Mouse (Mus musculus): ENCODE measurements around the gene Arhgef2.

DNA sequence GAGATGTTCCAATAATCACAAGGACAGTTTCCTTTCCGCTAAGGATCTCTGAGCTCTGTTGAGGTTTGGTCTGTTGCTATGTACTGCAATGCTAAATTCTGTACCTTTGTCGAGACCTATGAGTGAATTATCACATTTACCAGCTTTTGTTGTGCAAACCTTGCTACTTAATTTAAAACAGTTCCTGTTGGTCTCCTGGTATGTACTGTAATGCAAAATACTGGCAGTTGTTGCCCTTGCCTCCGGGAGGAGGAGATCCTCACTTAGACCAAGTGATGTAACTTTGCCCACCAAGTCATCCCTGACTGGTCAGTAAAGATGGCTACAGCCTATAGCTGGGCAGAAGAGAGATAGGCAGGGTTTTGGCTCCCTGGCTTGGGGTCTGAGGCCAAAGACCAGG lies 30.2 kb upstream of the Arhgef2 start, which contains the start of gene Ssr2:
- no peak for TF ChIP-seq POLR2A (IDR thresholded peaks at IDR 0.05; ENCODE audit: low read depth, low read length)
- no peak for TF ChIP-seq CTCF (conservative IDR thresholded peaks at IDR 0.05; ENCODE audit: insufficient read depth, insufficient read length, low read depth, low read length)
